Mouse (Mus musculus) lung, postnatal 36 days (tissue): ENCODE data around the gene Susd1.

Experiments used
- DNase-seq: peaks from one replicate; pipeline ENCODE4 v3.0.0; 2022; ENCODE audit warnings: mixed read lengths

Susd1 gene

GRCm38 (mm10) chr4:59337533-59337885 lies 100.9 kb downstream of the Susd1 start:
- DNase-seq, result no peak

- DNase-seq, result no peak
These were observed 101.4 kb downstream of the Susd1 start for GRCm38 (mm10) chr4:59336846-59337532.

- no peak for DNase-seq
These were observed 102.0 kb downstream of the Susd1 start for GRCm38 (mm10) chr4:59336439-59336809.

- DNase-seq, result peak; percentile 76
These were observed 102.6 kb downstream of the Susd1 start for GRCm38 (mm10) chr4:59335616-59336438.

GRCm38 (mm10) chr4:59335101-59335500 lies 103.3 kb downstream of the Susd1 start:
- DNase-seq, result no peak

GRCm38 (mm10) chr4:59334236-59334635 lies 104.2 kb downstream of the Susd1 start:
- DNase-seq, result no peak

GRCm38 (mm10) chr4:59333424-59333895 lies 105.0 kb downstream of the Susd1 start:
- DNase-seq, result no peak

- no peak for DNase-seq
These were observed 105.6 kb downstream of the Susd1 start for GRCm38 (mm10) chr4:59332691-59333423.

GRCm38 (mm10) chr4:59332089-59332488 lies 106.3 kb downstream of the Susd1 start:
- DNase-seq, result no peak

- DNase-seq, result peak; percentile 96
These were observed 106.8 kb downstream of the Susd1 start for GRCm38 (mm10) chr4:59331633-59332032.

GRCm38 (mm10) chr4:59330961-59331604 lies 107.3 kb downstream of the Susd1 start:
- DNase-seq, result peak; percentile 49

- peak; percentile 47 for DNase-seq
These were observed 108.8 kb downstream of the Susd1 start for GRCm38 (mm10) chr4:59329461-59330304.

GRCm38 (mm10) chr4:59328821-59329220 lies 109.6 kb downstream of the Susd1 start:
- DNase-seq, result no peak

- DNase-seq, result no peak
These were observed 110.4 kb downstream of the Susd1 start for GRCm38 (mm10) chr4:59327986-59328385.

GRCm38 (mm10) chr4:59326031-59326760 lies 112.2 kb downstream of the Susd1 start:
- no peak for DNase-seq

- no peak for DNase-seq
These were observed 114.1 kb downstream of the Susd1 start for GRCm38 (mm10) chr4:59324317-59324716.

- DNase-seq, result peak; percentile 39
These were observed 115.2 kb downstream of the Susd1 start for GRCm38 (mm10) chr4:59323231-59323651.

- no peak for DNase-seq
These were observed 115.7 kb downstream of the Susd1 start for GRCm38 (mm10) chr4:59322733-59323132.

- no peak for DNase-seq
These were observed 116.4 kb downstream of the Susd1 start for GRCm38 (mm10) chr4:59322056-59322455.

- DNase-seq, result no peak
These were observed 117.0 kb downstream of the Susd1 start for GRCm38 (mm10) chr4:59321181-59322008.
